18 mouse cellular contexts compared by ENCODE assay signal in genomic region chr1:182561945-182562514, GRCm38 (mm10). TPM values are rescaled to one million over a fixed set of nuclear protein-coding genes. Genes with fewer than 3 reads are reported as not detected.
A peak's percentile ranks its signal among the peaks of the same experiment; 100 is the strongest.
DNase-seq lines count a peak whose midpoint lies in the region; ATAC-seq and TF ChIP-seq lines count a peak whose summit lies in the region.
"Had no signal": no experiment of that assay in that cellular context is flagged by ENCODE, and none has a peak within 500 bp of the region (broad histone marks: within the 10 kb centered on the region; RNA-seq: fewer than 3 reads in every experiment).

No protein-coding gene starts in this region.

- H3K27ac ChIP-seq in gastrocnemius, adult 2 months, result no peak overlapping the region
- 0 out of 2 replicates have a peak overlapping the region, but pooled peaks have one; percentile 20 for H3K27ac ChIP-seq in midbrain, embryonic 15.5 days
- no peak overlapping the region for H3K27ac ChIP-seq in midbrain, embryonic 16.5 days (ENCODE audit: low read length)
- peak overlapping the region; percentile 13; the same call in 1 of the 2 replicates for H3K27ac ChIP-seq in lung, embryonic 16.5 days (ENCODE audit: low read length)
- H3K27ac ChIP-seq: midbrain, embryonic 12.5 days had no signal

- peak; percentile 27 for DNase-seq in gastrocnemius, adult 2 months
- DNase-seq in gastrocnemius, postnatal 10 days, result no peak
- no peak for DNase-seq in adipocyte (ENCODE audit: low spot score)
- DNase-seq in gastrocnemius, postnatal 36 days, result no peak
- no peak for DNase-seq in thymus, postnatal 25 days
- DNase-seq: cerebellum, postnatal 25 days; forebrain, postnatal 0 days; heart, postnatal 36 days; layer of hippocampus, postnatal 36 days had no signal

- peaks cover 4% of the 10 kb centered on the region; the same call in 1 of the 2 replicates for H3K27me3 ChIP-seq in midbrain, embryonic 15.5 days (replicated peaks)
- no peaks in the 10 kb centered on the region for H3K27me3 ChIP-seq in midbrain, embryonic 16.5 days (ENCODE audit: control insufficient read depth, insufficient read depth, low read depth, low read length)
- no peaks in the 10 kb centered on the region for H3K27me3 ChIP-seq in lung, embryonic 16.5 days (ENCODE audit: control insufficient read depth, insufficient read depth, low read depth, low read length)

- 72% methylated on average over 11 of the region's 11 CpGs for WGBS in midbrain, embryonic 15.5 days
- 73% methylated on average over 11 of the region's 11 CpGs for WGBS in midbrain, embryonic 16.5 days
- WGBS in lung, embryonic 16.5 days, result 73% methylated on average over 11 of the region's 11 CpGs

- ATAC-seq in midbrain, embryonic 15.5 days (replicated peaks), result no peak
- ATAC-seq in midbrain, embryonic 16.5 days, result no peak
- ATAC-seq in lung, embryonic 16.5 days (ENCODE audit: low read depth), result 0 out of 2 replicates have a peak, but pooled peaks have one; percentile 19
- ATAC-seq: activated CD4-positive, CD25-positive, alpha-beta regulatory T cell, adult 4 months; forebrain, postnatal 0 days had no signal

- H3K9me3 ChIP-seq in midbrain, embryonic 15.5 days, result no peaks in the 10 kb centered on the region
- no peaks in the 10 kb centered on the region for H3K9me3 ChIP-seq in midbrain, embryonic 16.5 days (replicated peaks; ENCODE audit: control insufficient read depth, low read length, poor library complexity, severe bottlenecking)
- H3K9me3 ChIP-seq in lung, embryonic 16.5 days (ENCODE audit: control insufficient read depth, low read length), result no peaks in the 10 kb centered on the region
- H3K9me3 ChIP-seq: midbrain, embryonic 12.5 days had no signal

- H3K9ac ChIP-seq in midbrain, embryonic 15.5 days, result no peak overlapping the region
- no peak overlapping the region for H3K9ac ChIP-seq in midbrain, embryonic 16.5 days (ENCODE audit: low read depth, low read length)
- H3K9ac ChIP-seq in lung, embryonic 16.5 days (ENCODE audit: low read length), result no peak overlapping the region
- H3K9ac ChIP-seq: forebrain, postnatal 0 days; midbrain, embryonic 12.5 days had no signal

- TF ChIP-seq CTCF in gastrocnemius, adult 2 months (IDR thresholded peaks at IDR 0.05), result no peak

- intact Hi-C loops in gastrocnemius, adult 2 months (cut with DNase I), result loop anchor here (5.0 kb wide), 2 partner anchors 95 to 230 kb away; no protein-coding TSS in a partner anchor
- intact Hi-C loops in gastrocnemius, postnatal 36 days (cut with DNase I), result loop anchor here (5.0 kb wide), 1 partner anchor 95 kb away; no protein-coding TSS in a partner anchor

- no peaks in the 10 kb centered on the region for H3K36me3 ChIP-seq in midbrain, embryonic 15.5 days (replicated peaks)
- no peaks in the 10 kb centered on the region for H3K36me3 ChIP-seq in midbrain, embryonic 16.5 days (ENCODE audit: control insufficient read depth, insufficient read depth, low read length)
- no peaks in the 10 kb centered on the region for H3K36me3 ChIP-seq in lung, embryonic 16.5 days (ENCODE audit: control insufficient read depth, insufficient read depth, low read length)
- H3K36me3 ChIP-seq: midbrain, embryonic 12.5 days had no signal

- peaks cover 11% of the 10 kb centered on the region for H3K4me1 ChIP-seq in midbrain, embryonic 15.5 days
- peaks cover 9% of the 10 kb centered on the region for H3K4me1 ChIP-seq in midbrain, embryonic 16.5 days (ENCODE audit: control insufficient read depth, insufficient read depth, low read length)
- H3K4me1 ChIP-seq in lung, embryonic 16.5 days (replicated peaks; ENCODE audit: control insufficient read depth, insufficient read depth, low read length), result peaks cover 4% of the 10 kb centered on the region; the same call in 1 of the 2 replicates

- H3K4me3 ChIP-seq in gastrocnemius, adult 2 months, result no peak overlapping the region
- H3K4me3 ChIP-seq in midbrain, embryonic 15.5 days, result no peak overlapping the region
- no peak overlapping the region for H3K4me3 ChIP-seq in midbrain, embryonic 16.5 days (ENCODE audit: low read depth, low read length)
- no peak overlapping the region for H3K4me3 ChIP-seq in lung, embryonic 16.5 days (ENCODE audit: low read length)
- H3K4me3 ChIP-seq: midbrain, embryonic 12.5 days had no signal

- H3K4me2 ChIP-seq in midbrain, embryonic 15.5 days, result no peak overlapping the region
- H3K4me2 ChIP-seq in midbrain, embryonic 16.5 days (ENCODE audit: low read length), result no peak overlapping the region
- H3K4me2 ChIP-seq in lung, embryonic 16.5 days (ENCODE audit: low read depth, low read length), result peak overlapping the region; percentile 35
- H3K4me2 ChIP-seq: midbrain, embryonic 12.5 days had no signal

RNA-seq across cellular contexts. Expression of gene Capn8, which starts 2.8 kb away (rescaled TPM):
- total RNA-seq in gastrocnemius, adult 2 months (2021), result not detected
- total RNA-seq in gastrocnemius, postnatal 10 days (2021), result not detected
- 0.06 and 0.11 TPM in 2 replicates for polyA plus RNA-seq in midbrain, embryonic 15.5 days (2015; fragmentation: Nextera tagmentation; extraction: Ambion mirVana)
- 0.14 and 0.21 TPM in 2 replicates for polyA plus RNA-seq in midbrain, embryonic 16.5 days (2015; fragmentation: Nextera tagmentation; extraction: Ambion mirVana)
- polyA plus RNA-seq in lung, embryonic 16.5 days (2015; fragmentation: Nextera tagmentation; extraction: Ambion mirVana), result 0.06 TPM in 1 of 2 replicates, not detected in the other
- total RNA-seq in gastrocnemius, postnatal 36 days (2021), result not detected
- total RNA-seq: ES-E14; forebrain, postnatal 0 days; granulocyte monocyte progenitor cell, adult 5-6 weeks; heart, postnatal 36 days; layer of hippocampus, postnatal 36 days had no signal
- polyA plus RNA-seq: liver, embryonic 11.5 days; neural tube, embryonic 14.5 days had no signal

RNA-seq across cellular contexts. Expression of gene Capn2, which starts 44.6 kb away (rescaled TPM):
- total RNA-seq in gastrocnemius, adult 2 months (2021), result 10 to 100 TPM; 46.7 to 55.3 TPM
- 10 to 100 TPM; 79.2 to 87.6 TPM for total RNA-seq in gastrocnemius, postnatal 10 days (2021)
- polyA plus RNA-seq in midbrain, embryonic 15.5 days (2015; fragmentation: Nextera tagmentation; extraction: Ambion mirVana), result 85.6 and 86.2 TPM in 2 replicates
- polyA plus RNA-seq in midbrain, embryonic 16.5 days (2015; fragmentation: Nextera tagmentation; extraction: Ambion mirVana), result 84.5 and 89.8 TPM in 2 replicates
- polyA plus RNA-seq in lung, embryonic 16.5 days (2015; fragmentation: Nextera tagmentation; extraction: Ambion mirVana), result 127 and 136 TPM in 2 replicates
- 10 to 100 TPM; 43.9 to 51.1 TPM for total RNA-seq in gastrocnemius, postnatal 36 days (2021)

Comparison
In these comparisons a context has a peak if more than half of its experiments do, and no peak if none do; other contexts are left out.
1. H3K27ac ChIP-seq: peak in midbrain, embryonic 15.5 days (single experiment) and lung, embryonic 16.5 days (single experiment); none in gastrocnemius, adult 2 months (single experiment) and midbrain, embryonic 16.5 days (single experiment).